Mouse (Mus musculus) bone marrow macrophage, adult 2 months (primary cell): ENCODE data around the gene Rex1bd. TPM values are rescaled to one million over a fixed set of nuclear protein-coding genes. Genes with fewer than 3 reads are reported as not detected.

Source experiments
- H3K27ac ChIP-seq: 2 replicates; pipeline ENCODE4 v1.5.1; 2012; ENCODE audit warnings: low read depth, low read length; ENCODE audit not compliant: insufficient read depth
- H3K4me1 ChIP-seq: 2 replicates; pipeline ENCODE4 v1.6.1; 2012; ENCODE audit warnings: low read length; ENCODE audit not compliant: control insufficient read depth, insufficient read depth
- H3K4me3 ChIP-seq: 2 replicates; pipeline ENCODE4 v1.5.1; 2012; ENCODE audit warnings: mild to moderate bottlenecking, low read length, moderate library complexity; ENCODE audit not compliant: insufficient read depth
- CTCF ChIP-seq: IDR thresholded peaks from 2 replicates; pipeline ENCODE4 v1.5.1; 2012; ENCODE audit warnings: low read depth, mild to moderate bottlenecking, low read length, moderate library complexity
- POLR2A ChIP-seq: IDR thresholded peaks from 2 replicates; pipeline ENCODE4 v1.6.1; 2012; ENCODE audit warnings: mild to moderate bottlenecking, low read depth, low read length, borderline replicate concordance
- polyA plus RNA-seq: library from polyadenylated mRNA; stranded (reverse); fragments of >200 nt; gene quantifications from 2 replicates; pipeline ENCODE4 v1.2.4, GENCODE M21; 2012; ENCODE audit not compliant: missing spikeins, insufficient read depth, insufficient read length

The Rex1bd gene
- polyA plus RNA-seq, 1 experiment: 80.7 TPM

DNA sequence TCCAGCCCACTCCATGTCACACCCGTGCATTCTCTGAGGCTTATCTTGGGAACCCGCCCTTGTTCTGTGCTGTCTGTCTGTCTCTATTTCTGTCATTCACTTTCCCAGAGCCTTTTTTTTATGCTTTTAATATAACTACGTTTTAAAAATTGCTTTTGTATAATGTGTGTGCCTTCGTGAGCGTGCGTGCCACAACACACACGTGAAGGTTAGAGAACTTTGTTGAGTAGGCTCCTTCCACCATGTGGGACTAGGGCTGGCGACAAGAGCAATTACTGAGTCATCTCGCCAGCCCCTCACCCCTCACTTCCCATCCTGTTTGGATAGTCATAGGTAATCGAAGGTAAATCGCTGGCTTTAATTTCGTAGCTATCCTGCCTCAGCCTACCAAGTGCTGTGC is 4.0 kb downstream of the Rex1bd start:
- Histone ChIP-seq H3K27ac (no peak overlapping the region), H3K4me3 (no peak overlapping the region), H3K4me1 (no peaks in the 10 kb centered on the region)
- TF ChIP-seq CTCF (no peak), POLR2A (no peak)

GRCm38 (mm10) chr8:70501820-70502529 is 4.6 kb downstream of the Rex1bd start:
- Histone ChIP-seq H3K4me1 (no peaks in the 10 kb centered on the region), H3K4me3 (no peak overlapping the region), H3K27ac (no peak overlapping the region)
- TF ChIP-seq POLR2A (no peak), CTCF (no peak)

DNA sequence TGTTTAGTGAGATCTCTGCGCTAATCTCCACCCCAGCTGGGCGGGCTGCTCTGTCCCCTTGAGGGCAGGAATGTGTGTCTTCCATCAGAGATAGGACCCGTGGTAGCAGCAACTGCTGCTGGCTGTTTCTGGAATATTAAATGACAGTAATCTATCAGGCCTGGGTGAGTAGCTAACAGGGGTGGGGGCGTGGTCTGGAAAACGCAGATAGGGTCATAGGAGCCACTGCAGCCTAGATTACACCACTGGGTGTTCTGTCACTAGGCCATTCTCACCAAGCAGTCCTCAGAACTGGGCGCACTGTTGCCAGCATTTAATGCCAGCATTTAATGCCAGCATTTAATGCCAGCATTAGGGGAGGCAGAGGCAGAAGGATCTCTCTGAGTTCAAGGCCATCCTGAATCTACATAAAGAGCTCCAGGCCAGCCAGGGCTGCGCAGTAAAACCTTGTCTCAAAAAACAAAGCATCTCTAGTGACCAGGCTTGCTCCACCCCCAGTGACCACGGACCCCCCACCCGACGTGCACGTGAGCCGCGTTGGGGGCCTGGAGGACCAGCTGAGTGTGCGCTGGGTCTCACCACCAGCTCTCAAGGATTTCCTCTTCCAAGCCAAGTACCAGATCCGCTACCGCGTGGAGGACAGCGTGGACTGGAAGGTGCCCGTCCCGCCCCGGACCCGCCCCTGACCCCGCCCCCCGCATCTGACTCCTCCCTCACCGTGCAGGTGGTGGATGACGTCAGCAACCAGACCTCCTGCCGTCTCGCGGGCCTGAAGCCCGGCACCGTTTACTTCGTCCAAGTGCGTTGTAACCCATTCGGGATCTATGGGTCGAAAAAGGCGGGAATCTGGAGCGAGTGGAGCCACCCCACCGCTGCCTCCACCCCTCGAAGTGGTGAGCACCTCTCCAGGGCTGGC is 5.9 kb downstream of the Rex1bd start:
- Histone ChIP-seq H3K4me1 (no peaks in the 10 kb centered on the region), H3K27ac (no peak overlapping the region), H3K4me3 (no peak overlapping the region)
- TF ChIP-seq CTCF (no peak), POLR2A (no peak)

DNA sequence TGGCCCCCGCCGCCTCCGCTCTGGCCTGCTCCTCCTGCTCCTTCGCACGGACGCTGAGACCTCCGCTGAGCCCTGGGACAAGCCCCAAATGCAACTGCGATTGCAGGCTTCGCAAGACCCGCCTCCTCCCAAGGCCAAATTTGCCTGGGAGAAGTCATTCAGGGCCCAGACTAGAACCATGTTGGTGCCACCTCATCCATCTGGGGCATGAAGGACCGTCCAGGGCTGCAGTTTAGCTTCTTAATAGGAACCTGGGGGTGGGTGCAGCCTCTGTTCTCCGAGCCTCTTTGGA is 10.8 kb downstream of the Rex1bd start:
- TF ChIP-seq POLR2A (no peak), CTCF (no peak)
- Histone ChIP-seq H3K4me3 (no peak overlapping the region), H3K4me1 (no peaks in the 10 kb centered on the region), H3K27ac (no peak overlapping the region)

GRCm38 (mm10) chr8:70495001-70495770 is 11.4 kb downstream of the Rex1bd start:
- H3K27ac ChIP-seq: no peak overlapping the region
- no peaks in the 10 kb centered on the region for H3K4me1 ChIP-seq
- no peak for TF ChIP-seq POLR2A
- no peak for TF ChIP-seq CTCF
- no peak overlapping the region for H3K4me3 ChIP-seq

DNA sequence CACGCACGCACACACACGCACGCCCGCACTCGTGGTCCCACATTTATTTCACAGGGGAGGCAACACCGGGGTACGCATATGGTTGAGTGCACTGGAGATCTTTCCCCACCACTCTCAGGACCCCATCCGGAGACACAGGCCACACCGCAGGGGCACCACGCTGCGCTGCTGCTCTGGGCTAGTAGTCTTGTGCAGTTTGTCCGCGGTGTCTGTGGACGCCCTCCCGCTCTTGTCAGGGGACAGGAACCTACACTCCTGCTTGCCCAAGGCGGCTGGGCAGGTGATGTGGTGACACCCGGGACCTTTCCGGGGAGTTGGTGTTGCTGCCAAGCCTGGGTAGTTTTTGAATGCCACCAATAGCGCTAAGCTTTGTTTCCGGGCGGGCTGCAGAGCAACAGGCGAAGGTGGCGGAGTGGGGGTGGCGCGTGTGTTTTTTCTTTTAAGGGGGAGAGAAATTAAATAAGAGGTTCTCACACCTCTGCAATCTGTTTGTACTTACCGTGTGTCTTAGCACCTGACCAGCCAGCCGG is 12.1 kb downstream of the Rex1bd start:
- Histone ChIP-seq H3K4me3 (no peak overlapping the region), H3K4me1 (no peaks in the 10 kb centered on the region), H3K27ac (no peak overlapping the region)
- TF ChIP-seq POLR2A (no peak), CTCF (no peak)

GRCm38 (mm10) chr8:70493692-70494415 is 12.7 kb downstream of the Rex1bd start:
- TF ChIP-seq POLR2A (no peak), CTCF (no peak)
- H3K27ac ChIP-seq: no peak overlapping the region
- no peaks in the 10 kb centered on the region for H3K4me1 ChIP-seq
- H3K4me3 ChIP-seq: no peak overlapping the region

DNA sequence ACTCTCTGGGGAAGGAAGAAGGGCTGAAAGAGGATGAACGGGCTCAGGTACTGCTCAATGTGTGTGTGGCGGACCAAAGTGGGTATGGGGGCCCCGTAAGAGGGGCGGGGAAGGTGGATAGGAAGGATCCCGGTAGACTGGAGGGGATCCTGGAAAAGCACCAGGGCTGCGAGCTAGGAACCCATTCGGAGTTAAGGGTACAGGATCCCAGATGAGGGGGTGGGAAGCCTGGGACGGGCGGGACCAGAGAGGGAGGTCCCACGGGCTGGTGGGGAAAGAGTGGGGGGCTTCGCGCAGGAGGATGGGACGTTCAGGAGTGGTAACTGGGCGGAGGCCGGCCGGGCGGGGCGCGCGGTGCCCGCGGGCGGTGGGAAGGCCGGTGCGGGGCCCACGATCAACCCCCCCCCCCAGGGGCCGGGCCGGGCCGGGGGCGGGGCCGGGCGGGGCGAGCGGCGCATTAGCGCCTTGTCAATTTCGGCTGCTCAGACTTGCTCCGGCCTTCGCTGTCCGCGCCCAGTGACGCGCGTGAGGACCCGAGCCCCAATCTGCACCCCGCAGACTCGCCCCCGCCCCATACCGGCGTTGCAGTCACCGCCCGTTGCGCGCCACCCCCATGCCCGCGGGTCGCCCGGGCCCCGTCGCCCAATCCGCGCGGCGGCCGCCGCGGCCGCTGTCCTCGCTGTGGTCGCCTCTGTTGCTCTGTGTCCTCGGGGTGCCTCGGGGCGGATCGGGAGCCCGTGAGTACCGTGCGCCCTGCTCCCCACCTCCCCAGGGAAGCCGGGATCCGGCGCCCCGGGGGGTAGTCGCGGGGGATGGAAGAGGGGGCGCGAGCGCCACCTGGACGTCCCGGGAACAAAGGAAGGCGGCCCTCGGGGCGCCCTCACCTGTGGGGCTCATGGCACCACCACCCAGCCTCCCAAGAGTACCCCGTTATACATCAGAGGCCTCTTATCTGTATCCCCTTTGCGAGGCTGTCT is 13.6 kb downstream of the Rex1bd start, which contains the start of gene Crlf1:
Crlf1 (plus strand) TSS at position 495 of the 977 bp plus-strand sequence.
- no peak within 1 kb of the TSS for H3K27ac ChIP-seq
- no peak within 1 kb of the TSS for H3K4me3 ChIP-seq
- H3K4me1 ChIP-seq: no peaks in the 10 kb centered on the region; the same call in 1 of the 2 replicates
- TF ChIP-seq POLR2A (no peak), CTCF (no peak)
